In the genomic region with DNA sequence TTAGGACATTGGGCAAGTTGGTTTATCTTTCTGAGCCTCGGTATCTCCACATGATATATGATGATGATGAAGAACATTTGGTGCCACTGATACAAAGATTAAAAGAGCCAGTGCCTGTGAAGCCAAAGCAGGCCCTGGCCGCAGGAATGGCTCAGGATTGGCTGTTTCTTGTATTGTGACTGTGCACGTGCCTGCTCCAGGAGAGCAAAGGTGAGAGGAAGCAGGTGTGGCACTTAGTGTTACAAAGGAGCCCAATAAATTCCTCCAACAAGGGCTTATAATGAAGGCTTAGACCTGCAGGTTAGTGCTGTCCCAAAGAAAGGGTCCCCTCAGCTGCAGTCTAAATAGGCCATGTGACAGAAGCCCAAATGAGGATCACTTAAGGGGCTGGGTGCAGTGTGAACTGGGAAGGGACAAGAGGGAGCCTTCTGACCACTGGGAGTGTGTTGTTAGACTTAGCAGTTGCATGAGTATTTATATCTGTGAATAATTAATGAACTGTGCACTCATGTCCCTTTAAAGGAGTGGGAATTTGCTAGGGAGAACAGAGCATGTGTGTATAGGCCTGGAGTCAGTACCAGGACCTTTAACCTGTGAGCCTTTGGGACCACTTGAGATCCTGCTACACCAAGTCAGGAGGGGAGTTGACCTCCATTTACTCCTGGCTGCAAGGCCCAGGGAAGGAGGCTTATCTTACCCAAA, we compare ENCODE assay signal across 18 mouse cellular contexts. TPM values are rescaled to one million over a fixed set of nuclear protein-coding genes. Genes with fewer than 3 reads are reported as not detected.
"Had no signal": no experiment of that assay in that cellular context is flagged by ENCODE, and none has a peak within 500 bp of the region (broad histone marks: within the 10 kb centered on the region; RNA-seq: fewer than 3 reads in every experiment).

No protein-coding gene starts in this region.

- H3K4me3 ChIP-seq: limb, embryonic 13.5 days; liver, embryonic 13.5 days; midbrain, embryonic 12.5 days; neural tube, embryonic 13.5 days had no signal

- H3K9ac ChIP-seq: limb, embryonic 13.5 days; liver, embryonic 13.5 days; midbrain, embryonic 12.5 days; neural tube, embryonic 13.5 days had no signal

- DNase-seq: kidney, adult 11 months; kidney, postnatal 14 days; layer of hippocampus, adult 9-11 months; layer of hippocampus, postnatal 36 days; left cerebral cortex, postnatal 4 days; liver, embryonic 13.5 days; retina, postnatal 1 day; right cerebral cortex, postnatal 4 days; thymus, adult 18-20 months; thymus, postnatal 25 days had no signal

- ATAC-seq: hindbrain, postnatal 0 days; midbrain, embryonic 16.5 days had no signal

- H3K27me3 ChIP-seq: limb, embryonic 13.5 days; liver, embryonic 13.5 days; midbrain, embryonic 12.5 days; neural tube, embryonic 13.5 days had no signal

- H3K9me3 ChIP-seq: limb, embryonic 13.5 days; liver, embryonic 13.5 days; midbrain, embryonic 12.5 days; neural tube, embryonic 13.5 days had no signal

- H3K4me2 ChIP-seq: limb, embryonic 13.5 days; liver, embryonic 13.5 days; midbrain, embryonic 12.5 days; neural tube, embryonic 13.5 days had no signal

- H3K27ac ChIP-seq: hindbrain, postnatal 0 days; limb, embryonic 13.5 days; liver, embryonic 13.5 days; midbrain, embryonic 12.5 days; neural tube, embryonic 13.5 days had no signal

RNA-seq across cellular contexts. Expression of a gene that starts 34.5 kb away (rescaled TPM):
- polyA plus RNA-seq: limb, embryonic 13.5 days; liver, embryonic 13.5 days; lung, embryonic 16.5 days; midbrain, embryonic 12.5 days; midbrain, embryonic 16.5 days; neural tube, embryonic 13.5 days; urinary bladder, adult 2 months had no signal

RNA-seq across cellular contexts. Expression of a gene that starts 40.1 kb away (rescaled TPM):
- polyA plus RNA-seq: kidney, embryonic 14.5 days had no signal
